Mouse (Mus musculus): ENCODE measurements around the gene Sccpdh.
A peak's percentile ranks its signal among the peaks of the same experiment; 100 is the strongest.

Sccpdh gene

GRCm38 (mm10) chr1:179734500-179735474 is 66.8 kb downstream of the Sccpdh start:
- peak; percentile 42 for DNase-seq

DNA sequence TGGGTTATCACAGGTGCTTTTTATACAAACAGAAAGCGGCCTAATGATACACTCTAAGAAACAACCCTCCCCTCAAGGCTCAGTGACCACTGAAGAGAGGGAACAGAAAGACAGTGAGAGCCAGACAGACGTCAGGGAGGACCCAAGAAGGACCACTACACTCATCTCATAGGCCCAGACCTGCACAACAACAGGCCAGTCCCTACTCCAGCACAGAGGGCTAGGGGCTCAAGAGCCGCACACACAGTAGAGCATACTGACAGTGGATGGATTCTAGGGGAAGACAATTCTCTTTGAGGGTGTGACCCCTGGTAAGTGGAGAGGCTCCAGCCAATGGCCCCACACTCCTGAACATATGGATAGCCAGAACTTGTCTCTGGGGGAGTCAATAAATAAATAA is 68.5 kb downstream of the Sccpdh start:
- no peak for DNase-seq
